In genomic region chr17:15715013-15715902, GRCm38 (mm10) we compare ENCODE assay signal across 10 mouse cellular contexts. TPM values are rescaled to one million over a fixed set of nuclear protein-coding genes. Genes with fewer than 3 reads are reported as not detected.
DNase-seq lines count a peak whose midpoint lies in the region; ATAC-seq and TF ChIP-seq lines count a peak whose summit lies in the region.
"Had no signal": no experiment of that assay in that cellular context is flagged by ENCODE, and none has a peak within 500 bp of the region (broad histone marks: within the 10 kb centered on the region; RNA-seq: fewer than 3 reads in every experiment).

No protein-coding gene starts in this region.

- no peak overlapping the region for H3K4me3 ChIP-seq in kidney, embryonic 15.5 days (replicated peaks)
- no peak overlapping the region for H3K4me3 ChIP-seq in MEL (ENCODE audit: control insufficient read depth in 1 of 2, insufficient read depth in 1 of 2, low read depth in 2 of 2, low read length in 2 of 2)
- H3K4me3 ChIP-seq in intestine, embryonic 14.5 days (ENCODE audit: low read depth, low read length): no peak overlapping the region
- H3K4me3 ChIP-seq: embryonic facial prominence, embryonic 15.5 days had no signal

- H3K4me2 ChIP-seq in kidney, embryonic 15.5 days: no peak overlapping the region
- H3K4me2 ChIP-seq in intestine, embryonic 14.5 days (ENCODE audit: low read length): no peak overlapping the region
- H3K4me2 ChIP-seq: embryonic facial prominence, embryonic 15.5 days had no signal

- H3K27me3 ChIP-seq in kidney, embryonic 15.5 days: no peaks in the 10 kb centered on the region
- H3K27me3 ChIP-seq in MEL (ENCODE audit: control insufficient read depth in 1 of 2, insufficient read depth in 2 of 2, low read length in 2 of 2): no peaks in the 10 kb centered on the region
- no peaks in the 10 kb centered on the region for H3K27me3 ChIP-seq in intestine, embryonic 14.5 days (replicated peaks; ENCODE audit: control insufficient read depth, insufficient read depth, low read length)
- H3K27me3 ChIP-seq: embryonic facial prominence, embryonic 15.5 days had no signal

- TF ChIP-seq CTCF in MEL (IDR thresholded peaks at IDR 0.05 in 2 of 3, conservative IDR thresholded peaks at IDR 0.05 in 1 of 3; ENCODE audit: control insufficient read depth in 1 of 3, insufficient read depth in 1 of 3, low read depth in 2 of 3, low read length in 3 of 3, poor library complexity in 1 of 3, severe bottlenecking in 1 of 3): peak; percentile 48 to 65 (median 58)

- WGBS in kidney, embryonic 15.5 days: 83% methylated on average over 3 of the region's 3 CpGs
- WGBS in intestine, embryonic 14.5 days: 69% methylated on average over 3 of the region's 3 CpGs

- no peaks in the 10 kb centered on the region for H3K9me3 ChIP-seq in kidney, embryonic 15.5 days (replicated peaks)
- H3K9me3 ChIP-seq in MEL (replicated peaks; ENCODE audit: insufficient read depth, low read length): no peaks in the 10 kb centered on the region
- H3K9me3 ChIP-seq in intestine, embryonic 14.5 days (ENCODE audit: control insufficient read depth, low read length): no peaks in the 10 kb centered on the region
- H3K9me3 ChIP-seq: embryonic facial prominence, embryonic 15.5 days had no signal

- 0 out of 2 replicates have a peak, but pooled peaks cover 5% of the 10 kb centered on the region for H3K4me1 ChIP-seq in kidney, embryonic 15.5 days
- no peaks in the 10 kb centered on the region; a peak in 1 of 4 replicates for H3K4me1 ChIP-seq in MEL (ENCODE audit: control insufficient read depth in 1 of 2, insufficient read depth in 2 of 2, low read length in 2 of 2)
- 0 out of 2 replicates have a peak, but pooled peaks cover 4% of the 10 kb centered on the region for H3K4me1 ChIP-seq in intestine, embryonic 14.5 days (replicated peaks; ENCODE audit: control insufficient read depth, insufficient read depth, low read length)

- H3K27ac ChIP-seq in kidney, embryonic 15.5 days: no peak overlapping the region
- H3K27ac ChIP-seq in MEL (ENCODE audit: control insufficient read depth, low read depth, low read length): no peak overlapping the region
- H3K27ac ChIP-seq in intestine, embryonic 14.5 days (ENCODE audit: low read depth): no peak overlapping the region
- H3K27ac ChIP-seq: embryonic facial prominence, embryonic 15.5 days; macrophage had no signal

- H3K79me2 ChIP-seq in MEL (ENCODE audit: control insufficient read depth, insufficient read depth, low read length, poor library complexity): peaks cover 66% of the 10 kb centered on the region

- DNase-seq in kidney, adult 9 months: peak; percentile 44
- peak; percentile 74 for DNase-seq in MEL (ENCODE audit: low read depth, low spot score)
- DNase-seq in embryo, embryonic 10.5 days (ENCODE audit: low spot score): peak; percentile 24
- DNase-seq in intestine, embryonic 14.5 days (ENCODE audit: low spot score): no peak
- peak; percentile 34 for DNase-seq in lung, postnatal 25 days (ENCODE audit: low spot score)
- peak; percentile 45 to 54 for DNase-seq in spleen, postnatal 36 days (ENCODE audit: low spot score in 2 of 2)
- DNase-seq in right cerebral cortex, postnatal 10 days (ENCODE audit: low spot score in 2 of 2): no peak

- TF ChIP-seq POLR2A in MEL (IDR thresholded peaks at IDR 0.05; ENCODE audit: control insufficient read depth in 1 of 2, insufficient read depth in 1 of 2, low read depth in 1 of 2, low read length in 2 of 2, poor library complexity in 1 of 2): no peak

- no peak for ATAC-seq in kidney, embryonic 15.5 days (replicated peaks; ENCODE audit: low FRiP score)
- 0 out of 2 replicates have a peak, but pooled peaks have one; percentile 32 for ATAC-seq in intestine, embryonic 14.5 days (replicated peaks; ENCODE audit: low FRiP score, low TSS enrichment, low read depth)

- no peak overlapping the region for H3K9ac ChIP-seq in kidney, embryonic 15.5 days
- H3K9ac ChIP-seq in MEL (ENCODE audit: control insufficient read depth, low read depth, low read length, poor library complexity, severe bottlenecking): no peak overlapping the region
- no peak overlapping the region for H3K9ac ChIP-seq in intestine, embryonic 14.5 days (ENCODE audit: low read length)
- H3K9ac ChIP-seq: embryonic facial prominence, embryonic 15.5 days had no signal

- peaks cover 40% of the 10 kb centered on the region for H3K36me3 ChIP-seq in kidney, embryonic 15.5 days
- peaks cover 11 to 44% of the 10 kb centered on the region in 2 experiments for H3K36me3 ChIP-seq in MEL (ENCODE audit: control insufficient read depth in 1 of 2, insufficient read depth in 2 of 2, low read length in 2 of 2)
- peaks cover 21% of the 10 kb centered on the region for H3K36me3 ChIP-seq in intestine, embryonic 14.5 days (ENCODE audit: control insufficient read depth, insufficient read depth, low read length)
- H3K36me3 ChIP-seq: embryonic facial prominence, embryonic 15.5 days had no signal

- no peak for TF ChIP-seq EP300 in MEL (IDR thresholded peaks at IDR 0.05; ENCODE audit: low read depth in 1 of 2, low read length in 2 of 2)

- peak; percentile 19; the same call in 1 of the 2 replicates for TF ChIP-seq RAD21 in MEL (IDR thresholded peaks at IDR 0.05; ENCODE audit: low read depth, low read length)

TF ChIP-seq in MEL, 35 proteins besides CTCF, POLR2A, EP300 and RAD21:
- peak; percentile 25; the same call in 1 of the 2 replicates for TF ChIP-seq SMC3 (IDR thresholded peaks at IDR 0.05; ENCODE audit: low read depth, low read length)
- TF ChIP-seq GATA1 (IDR thresholded peaks at IDR 0.05; ENCODE audit: low read depth, low read length): no peak
- no peak for TF ChIP-seq JUND (IDR thresholded peaks at IDR 0.05; ENCODE audit: low read depth, low read length)
- peak; percentile 61; the same call in 1 of the 2 replicates for TF ChIP-seq MXI1 (IDR thresholded peaks at IDR 0.05; ENCODE audit: low read depth, low read length)
- peak; percentile 36; the same call in 1 of the 2 replicates for TF ChIP-seq SIN3A (IDR thresholded peaks at IDR 0.05; ENCODE audit: low read length)

RNA-seq across cellular contexts. Expression of gene Chd1, which starts 10.5 kb away (rescaled TPM):
- polyA plus RNA-seq in kidney, embryonic 15.5 days (2015; fragmentation: Nextera tagmentation; extraction: Ambion mirVana): 29.5 and 30.9 TPM in 2 replicates
- total RNA-seq in MEL (2012; rRNA removed): 31.1 and 32.5 TPM in 2 replicates
- polyA plus RNA-seq in MEL (2012; ENCODE audit: insufficient read depth in 1 of 2, insufficient read length in 2 of 2, low read depth in 1 of 2, low replicate concordance in 2 of 2, missing spikeins in 1 of 2): 100 to 1,000 TPM in 1 of 2 experiments, 10 to 100 TPM in 1; 48.8 to 164 TPM
- polyA plus RNA-seq in intestine, embryonic 14.5 days (2014; fragmentation: Nextera tagmentation; extraction: Ambion mirVana): 32.2 and 34.0 TPM in 2 replicates

Comparison
In these comparisons a context has a peak if more than half of its experiments do, and no peak if none do; other contexts are left out.
1. DNase-seq: peak in kidney, adult 9 months (single experiment), MEL (single experiment), embryo, embryonic 10.5 days (single experiment), lung, postnatal 25 days (single experiment) and spleen, postnatal 36 days (2 of 2); none in intestine, embryonic 14.5 days (single experiment) and right cerebral cortex, postnatal 10 days (0 of 2).